8 mouse cellular contexts compared by ENCODE assay signal in genomic region chr5:30713299-30713675, GRCm38 (mm10). TPM values are rescaled to one million over a fixed set of nuclear protein-coding genes. Genes with fewer than 3 reads are reported as not detected.
DNase-seq lines count a peak whose midpoint lies in the region; ATAC-seq lines count a peak whose summit lies in the region.

No protein-coding gene starts in this region.

- H3K4me2 ChIP-seq in heart, embryonic 11.5 days: peak overlapping the region; percentile 93
- H3K4me2 ChIP-seq in embryonic facial prominence, embryonic 15.5 days (replicated peaks): peak overlapping the region; percentile 90
- H3K4me2 ChIP-seq in intestine, embryonic 14.5 days (ENCODE audit: low read length): peak overlapping the region; percentile 83
- H3K4me2 ChIP-seq in midbrain, embryonic 11.5 days: peak overlapping the region; percentile 82

- H3K4me1 ChIP-seq in heart, embryonic 11.5 days (ENCODE audit: control insufficient read depth, insufficient read depth, low read length): peaks cover 7% of the 10 kb centered on the region
- peaks cover 27% of the 10 kb centered on the region for H3K4me1 ChIP-seq in embryonic facial prominence, embryonic 15.5 days
- H3K4me1 ChIP-seq in intestine, embryonic 14.5 days (replicated peaks; ENCODE audit: control insufficient read depth, insufficient read depth, low read length): peaks cover 16% of the 10 kb centered on the region
- peaks cover 24% of the 10 kb centered on the region for H3K4me1 ChIP-seq in midbrain, embryonic 11.5 days (ENCODE audit: control insufficient read depth, insufficient read depth, low read length)

- H3K27me3 ChIP-seq in heart, embryonic 11.5 days (ENCODE audit: control insufficient read depth, insufficient read depth, low read length): peaks cover 35% of the 10 kb centered on the region
- H3K27me3 ChIP-seq in embryonic facial prominence, embryonic 15.5 days: peaks cover 61% of the 10 kb centered on the region
- H3K27me3 ChIP-seq in intestine, embryonic 14.5 days (replicated peaks; ENCODE audit: control insufficient read depth, insufficient read depth, low read length): peaks cover 54% of the 10 kb centered on the region
- no peaks in the 10 kb centered on the region for H3K27me3 ChIP-seq in midbrain, embryonic 11.5 days (ENCODE audit: control insufficient read depth, insufficient read depth, low read length)

- peak overlapping the region; percentile 58 for H3K9ac ChIP-seq in heart, embryonic 11.5 days (ENCODE audit: low read depth, low read length)
- peak overlapping the region; percentile 15; the same call in 1 of the 2 replicates for H3K9ac ChIP-seq in embryonic facial prominence, embryonic 15.5 days
- H3K9ac ChIP-seq in intestine, embryonic 14.5 days (ENCODE audit: low read length): peak overlapping the region; percentile 45
- H3K9ac ChIP-seq in midbrain, embryonic 11.5 days (ENCODE audit: low read length): peak overlapping the region; percentile 95

- WGBS in heart, embryonic 11.5 days (ENCODE audit: insufficient replicate concordance): 1% methylated on average over 20 of the region's 20 CpGs
- under 1% methylated on average over 20 of the region's 20 CpGs for WGBS in embryonic facial prominence, embryonic 15.5 days
- WGBS in intestine, embryonic 14.5 days: under 1% methylated on average over 20 of the region's 20 CpGs
- WGBS in midbrain, embryonic 11.5 days: under 1% methylated on average over 20 of the region's 20 CpGs

- peak overlapping the region; percentile 57 for H3K4me3 ChIP-seq in heart, embryonic 11.5 days (ENCODE audit: low read depth, low read length)
- H3K4me3 ChIP-seq in embryonic facial prominence, embryonic 15.5 days (replicated peaks): peak overlapping the region; percentile 51
- H3K4me3 ChIP-seq in intestine, embryonic 14.5 days (ENCODE audit: low read depth, low read length): peak overlapping the region; percentile 41
- peak overlapping the region; percentile 82 for H3K4me3 ChIP-seq in midbrain, embryonic 11.5 days (ENCODE audit: low read depth, low read length)

- no peaks in the 10 kb centered on the region for H3K9me3 ChIP-seq in heart, embryonic 11.5 days (replicated peaks; ENCODE audit: control insufficient read depth, low read length)
- H3K9me3 ChIP-seq in embryonic facial prominence, embryonic 15.5 days (replicated peaks): no peaks in the 10 kb centered on the region
- H3K9me3 ChIP-seq in intestine, embryonic 14.5 days (ENCODE audit: control insufficient read depth, low read length): no peaks in the 10 kb centered on the region
- no peaks in the 10 kb centered on the region for H3K9me3 ChIP-seq in midbrain, embryonic 11.5 days (ENCODE audit: control insufficient read depth, low read length)

- no peak overlapping the region for H3K27ac ChIP-seq in heart, embryonic 11.5 days (ENCODE audit: low read depth, low read length)
- no peak overlapping the region for H3K27ac ChIP-seq in embryonic facial prominence, embryonic 15.5 days (replicated peaks)
- H3K27ac ChIP-seq in intestine, embryonic 14.5 days (ENCODE audit: low read depth): no peak overlapping the region
- peak overlapping the region; percentile 75 for H3K27ac ChIP-seq in midbrain, embryonic 11.5 days (ENCODE audit: low read depth, low read length)

- ATAC-seq in heart, embryonic 11.5 days (replicated peaks; ENCODE audit: insufficient number of reproducible peaks, low FRiP score, low TSS enrichment): no peak
- 0 out of 2 replicates have a peak, but pooled peaks have one; percentile 27 for ATAC-seq in embryonic facial prominence, embryonic 15.5 days (ENCODE audit: insufficient number of reproducible peaks, low FRiP score, low TSS enrichment, low read depth)
- ATAC-seq in intestine, embryonic 14.5 days (replicated peaks; ENCODE audit: low FRiP score, low TSS enrichment, low read depth): no peak
- ATAC-seq in midbrain, embryonic 11.5 days (ENCODE audit: low FRiP score): peak; percentile 35

- H3K36me3 ChIP-seq in heart, embryonic 11.5 days (ENCODE audit: control insufficient read depth, insufficient read depth, low read length): no peaks in the 10 kb centered on the region
- no peaks in the 10 kb centered on the region for H3K36me3 ChIP-seq in embryonic facial prominence, embryonic 15.5 days
- no peaks in the 10 kb centered on the region for H3K36me3 ChIP-seq in intestine, embryonic 14.5 days (ENCODE audit: control insufficient read depth, insufficient read depth, low read length)
- H3K36me3 ChIP-seq in midbrain, embryonic 11.5 days (ENCODE audit: control insufficient read depth, insufficient read depth, low read length): no peaks in the 10 kb centered on the region

- no peak for DNase-seq in heart, adult 9 months (ENCODE audit: low spot score in 2 of 2)
- DNase-seq in brain, adult 2 months (ENCODE audit: low read depth, low spot score): peak; percentile 50
- DNase-seq in intestine, embryonic 14.5 days (ENCODE audit: low spot score): peak; percentile 69
- DNase-seq in midbrain, embryonic 11.5 days (ENCODE audit: low spot score, missing footprints): peak; percentile 96
- peak; percentile 7 for DNase-seq in yolk sac, embryonic 10.5 days (ENCODE audit: low spot score)
- no peak for DNase-seq in spleen, postnatal 14 days (ENCODE audit: low spot score in 2 of 2)

RNA-seq across cellular contexts. Expression of gene Dpysl5, which starts 1.9 kb away (rescaled TPM):
- 2.9 and 3.5 TPM in 2 replicates for polyA plus RNA-seq in heart, embryonic 11.5 days (2014; fragmentation: Nextera tagmentation; extraction: Ambion mirVana)
- 9.8 and 13.9 TPM in 2 replicates for polyA plus RNA-seq in embryonic facial prominence, embryonic 15.5 days (2015; fragmentation: Nextera tagmentation; extraction: Ambion mirVana)
- 8.7 and 10.4 TPM in 2 replicates for polyA plus RNA-seq in intestine, embryonic 14.5 days (2014; fragmentation: Nextera tagmentation; extraction: Ambion mirVana)
- 81.4 and 89.1 TPM in 2 replicates for polyA plus RNA-seq in midbrain, embryonic 11.5 days (2014; fragmentation: Nextera tagmentation; extraction: Ambion mirVana)

RNA-seq across cellular contexts. Expression of gene Cenpa, which starts 46.7 kb away (rescaled TPM):
- polyA plus RNA-seq in heart, embryonic 11.5 days (2014; fragmentation: Nextera tagmentation; extraction: Ambion mirVana): 296 and 306 TPM in 2 replicates
- 216 and 218 TPM in 2 replicates for polyA plus RNA-seq in embryonic facial prominence, embryonic 15.5 days (2015; fragmentation: Nextera tagmentation; extraction: Ambion mirVana)
- 292 and 293 TPM in 2 replicates for polyA plus RNA-seq in intestine, embryonic 14.5 days (2014; fragmentation: Nextera tagmentation; extraction: Ambion mirVana)
- polyA plus RNA-seq in midbrain, embryonic 11.5 days (2014; fragmentation: Nextera tagmentation; extraction: Ambion mirVana): 398 and 399 TPM in 2 replicates

Comparison
In these comparisons a context has a peak if more than half of its experiments do, and no peak if none do; other contexts are left out.
1. ATAC-seq: peak in embryonic facial prominence, embryonic 15.5 days (single experiment) and midbrain, embryonic 11.5 days (single experiment); none in heart, embryonic 11.5 days (single experiment) and intestine, embryonic 14.5 days (single experiment).
2. H3K9ac ChIP-seq: peak in every context shown above with its lines; median percentile 95 in midbrain, embryonic 11.5 days; 58 in heart, embryonic 11.5 days; 45 in intestine, embryonic 14.5 days; 15 in embryonic facial prominence, embryonic 15.5 days.
3. DNase-seq: peak in brain, adult 2 months (single experiment), intestine, embryonic 14.5 days (single experiment), midbrain, embryonic 11.5 days (single experiment) and yolk sac, embryonic 10.5 days (single experiment); none in heart, adult 9 months (0 of 2) and spleen, postnatal 14 days (0 of 2).
4. Peak in every context shown above with its lines, with median percentiles within 50 percentile points of each other: H3K4me2 ChIP-seq and H3K4me3 ChIP-seq.